Mouse (Mus musculus) myocyte (in vitro differentiated cells): ENCODE measurements at regions not wholly inside any gene's neighbourhood (a gene's known extent, or its start where the extent isn't known, plus 50 kb on each side); places are given as distances from the start of the nearest gene placed in this dataset.

ENCODE experiments used
- H3K27me3 ChIP-seq: one replicate; pipeline ENCODE4 v1.6.1; 2011; ENCODE audit not compliant: control insufficient read depth, insufficient read depth, insufficient read length
- H3K36me3 ChIP-seq: one replicate; pipeline ENCODE4 v1.6.1; 2011; ENCODE audit not compliant: control insufficient read depth, insufficient read depth
- H3K4me2 ChIP-seq: one replicate; pipeline ENCODE4 v1.6.1; 2011; ENCODE audit warnings: low read depth, control low read depth
- H3K4me3 ChIP-seq: one replicate; pipeline ENCODE4 v1.5.1; 2011; ENCODE audit warnings: mild to moderate bottlenecking, control low read depth, moderate library complexity
- H3K79me2 ChIP-seq: one replicate; pipeline ENCODE4 v1.6.1; 2011; ENCODE audit not compliant: control insufficient read depth, insufficient read depth
- H3ac ChIP-seq: one replicate; pipeline ENCODE4 v1.6.1; 2011; ENCODE audit not compliant: control insufficient read depth, insufficient read length
- CEBPB ChIP-seq: IDR thresholded peaks from 2 replicates; pipeline ENCODE4 v1.6.1; 2011; ENCODE audit warnings: mild to moderate bottlenecking, moderate library complexity; ENCODE audit not compliant: poor library complexity, insufficient read depth, severe bottlenecking
- E2F4 ChIP-seq: IDR thresholded peaks from one replicate; pipeline ENCODE4 v1.6.1; 2011; ENCODE audit warnings: mild to moderate bottlenecking, control low read depth, moderate library complexity; ENCODE audit not compliant: insufficient read depth
- MAX ChIP-seq: IDR thresholded peaks from one replicate; pipeline ENCODE4 v1.6.1; 2011; ENCODE audit warnings: low read depth, mild to moderate bottlenecking, control low read depth
- MYOD1 ChIP-seq, 3 experiments: IDR thresholded peaks; one replicate each; pipeline ENCODE4 v1.6.1; 2011; ENCODE audit warnings: control low read depth in 2 of 3, low read depth in 2 of 3, mild to moderate bottlenecking in 2 of 3, moderate library complexity in 1 of 3; ENCODE audit not compliant: insufficient read length in 2 of 3, control insufficient read depth in 1 of 3
- MYOG ChIP-seq, 3 experiments: IDR thresholded peaks; one replicate each; pipeline ENCODE4 v1.6.1; 2011; ENCODE audit warnings: control low read depth in 2 of 3, low read depth in 2 of 3, mild to moderate bottlenecking in 2 of 3; ENCODE audit not compliant: insufficient read length in 2 of 3, control insufficient read depth in 1 of 3, insufficient read depth in 1 of 3
- POLR2A ChIP-seq: IDR thresholded peaks from one replicate; pipeline ENCODE4 v1.6.1; 2011; ENCODE audit warnings: low read depth, mild to moderate bottlenecking, control low read depth, moderate library complexity; ENCODE audit not compliant: insufficient read length
- POLR2AphosphoS2 ChIP-seq: IDR thresholded peaks from one replicate; pipeline ENCODE4 v1.6.1; 2011; ENCODE audit warnings: low read depth, control low read depth; ENCODE audit not compliant: insufficient read length
- REST ChIP-seq: IDR thresholded peaks from one replicate; pipeline ENCODE4 v1.6.1; 2011; ENCODE audit warnings: mild to moderate bottlenecking, control low read depth, moderate library complexity; ENCODE audit not compliant: insufficient read depth, insufficient read length
- SRF ChIP-seq: IDR thresholded peaks from one replicate; pipeline ENCODE4 v1.6.1; 2011; ENCODE audit warnings: low read depth; ENCODE audit not compliant: control insufficient read depth, insufficient read length
- TCF12 ChIP-seq: IDR thresholded peaks from one replicate; pipeline ENCODE4 v1.6.1; 2011; ENCODE audit warnings: mild to moderate bottlenecking, control low read depth; ENCODE audit not compliant: poor library complexity, insufficient read depth, severe bottlenecking
- TCF3 ChIP-seq: IDR thresholded peaks from one replicate; pipeline ENCODE4 v1.6.1; 2011; ENCODE audit warnings: low read depth, control low read depth; ENCODE audit not compliant: insufficient read length
- USF1 ChIP-seq: IDR thresholded peaks from one replicate; pipeline ENCODE4 v1.6.1; 2011; ENCODE audit warnings: low read depth, mild to moderate bottlenecking, control low read depth, moderate library complexity

DNA sequence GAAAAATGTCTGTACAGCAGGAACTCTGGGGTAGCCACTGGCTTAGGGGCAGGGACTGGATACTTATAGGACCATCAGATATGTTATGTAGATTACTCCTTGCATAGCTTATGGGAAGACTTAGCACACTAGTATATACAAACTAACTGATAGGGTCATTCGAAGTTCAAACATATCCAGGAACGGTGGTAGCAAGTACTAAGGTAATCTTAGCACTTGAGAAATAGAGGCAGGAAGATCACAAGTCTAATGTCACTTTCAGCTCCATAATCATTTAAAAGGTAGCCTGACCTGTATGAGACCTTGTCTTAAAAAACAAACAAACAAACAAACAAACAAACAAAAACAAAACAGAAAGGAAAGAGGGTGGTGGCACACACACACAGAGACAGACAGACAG is 85.1 kb upstream of the S1pr1 start:
- Histone ChIP-seq H3K4me3 (no peak overlapping the region), H3K36me3 (no peaks in the 10 kb centered on the region), H3ac (no peak overlapping the region), H3K4me2 (no peak overlapping the region), H3K27me3 (no peaks in the 10 kb centered on the region), H3K79me2 (no peaks in the 10 kb centered on the region)
- TF ChIP-seq E2F4 = no peak
- no peak for TF ChIP-seq CEBPB
- no peak for TF ChIP-seq USF1
- no peak for TF ChIP-seq TCF12
- no peak for TF ChIP-seq MYOD1 (IDR thresholded peaks at IDR 0.05; ENCODE audit: control insufficient read depth in 1 of 3, insufficient read length in 2 of 3, low read depth in 2 of 3)
- TF ChIP-seq TCF3 = no peak
- no peak for TF ChIP-seq SRF
- TF ChIP-seq MAX = no peak
- no peak for TF ChIP-seq MYOG (IDR thresholded peaks at IDR 0.05; ENCODE audit: control insufficient read depth in 1 of 3, insufficient read depth in 1 of 3, insufficient read length in 2 of 3, low read depth in 2 of 3)
- no peak for TF ChIP-seq POLR2AphosphoS2
- no peak for TF ChIP-seq POLR2A
- no peak for TF ChIP-seq REST

DNA sequence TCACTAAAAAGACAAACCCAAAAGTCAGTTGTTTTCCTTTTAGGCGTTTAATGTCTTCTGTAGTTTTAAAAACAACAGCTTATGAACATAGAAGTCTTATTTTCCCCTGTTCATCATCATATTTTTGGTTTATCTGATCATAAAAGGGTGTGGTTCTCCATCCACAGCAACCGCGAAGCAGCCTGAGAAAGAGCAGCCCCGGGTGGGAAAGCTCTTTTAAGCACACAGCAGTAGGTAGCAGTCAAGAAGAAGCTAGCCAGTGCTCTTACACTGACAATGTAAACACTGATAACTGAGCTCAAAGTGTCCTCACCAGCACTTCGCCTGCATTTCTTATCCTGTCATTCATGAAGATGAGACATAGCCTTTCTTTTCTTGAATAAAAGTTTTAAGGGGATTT is 86.0 kb upstream of the S1pr1 start:
- Histone ChIP-seq H3K36me3 (no peaks in the 10 kb centered on the region), H3K27me3 (no peaks in the 10 kb centered on the region), H3K4me3 (no peak overlapping the region), H3K4me2 (no peak overlapping the region), H3ac (no peak overlapping the region), H3K79me2 (no peaks in the 10 kb centered on the region)
- no peak for TF ChIP-seq MYOG (IDR thresholded peaks at IDR 0.05; ENCODE audit: control insufficient read depth in 1 of 3, insufficient read depth in 1 of 3, insufficient read length in 2 of 3, low read depth in 2 of 3)
- no peak for TF ChIP-seq USF1
- TF ChIP-seq E2F4 = no peak
- no peak for TF ChIP-seq TCF3
- TF ChIP-seq POLR2AphosphoS2 = no peak
- TF ChIP-seq REST = no peak
- TF ChIP-seq POLR2A = no peak
- TF ChIP-seq CEBPB = no peak
- no peak for TF ChIP-seq TCF12
- no peak for TF ChIP-seq SRF
- TF ChIP-seq MYOD1 (IDR thresholded peaks at IDR 0.05; ENCODE audit: control insufficient read depth in 1 of 3, insufficient read length in 2 of 3, low read depth in 2 of 3) = no peak
- TF ChIP-seq MAX = no peak

DNA sequence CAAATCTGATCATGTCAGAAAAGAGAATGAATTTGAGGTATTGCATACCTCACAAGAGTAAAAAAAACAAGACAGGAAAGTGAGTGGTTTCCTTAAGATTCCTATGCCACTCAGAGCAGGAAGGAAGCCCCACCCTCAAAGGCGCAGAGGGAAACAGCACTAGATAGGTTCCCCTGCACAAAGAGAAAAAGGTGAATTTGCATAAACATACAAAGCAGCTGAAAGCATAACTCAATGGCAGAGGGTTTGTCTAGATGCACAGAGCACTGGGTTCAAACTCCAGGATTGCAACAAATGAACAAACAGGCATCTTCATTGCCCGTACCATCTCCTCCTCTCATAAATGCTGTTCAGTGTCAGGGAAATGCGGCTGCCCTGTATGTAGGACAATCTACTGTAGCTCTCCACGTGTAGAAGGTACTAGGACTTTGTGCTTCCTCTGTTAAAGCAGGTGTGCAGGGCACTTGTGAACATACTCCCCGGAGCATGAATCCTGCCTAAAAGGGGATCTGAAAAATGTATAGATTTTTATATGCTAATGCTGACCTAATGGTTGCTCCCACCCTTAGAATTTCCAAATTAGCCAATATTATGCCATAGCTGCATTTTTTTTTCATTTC is 85.9 kb upstream of the Dph5 start:
- H3K79me2 ChIP-seq = no peaks in the 10 kb centered on the region
- no peak for TF ChIP-seq MYOD1 (IDR thresholded peaks at IDR 0.05; ENCODE audit: control insufficient read depth in 1 of 3, insufficient read length in 2 of 3, low read depth in 2 of 3)
- TF ChIP-seq MYOG (IDR thresholded peaks at IDR 0.05; ENCODE audit: control insufficient read depth in 1 of 3, insufficient read depth in 1 of 3, insufficient read length in 2 of 3, low read depth in 2 of 3) = no peak
- H3K27me3 ChIP-seq = no peaks in the 10 kb centered on the region
- H3K36me3 ChIP-seq = no peaks in the 10 kb centered on the region
- no peak overlapping the region for H3K4me2 ChIP-seq
- H3K4me3 ChIP-seq = no peak overlapping the region
- H3ac ChIP-seq = no peak overlapping the region

DNA sequence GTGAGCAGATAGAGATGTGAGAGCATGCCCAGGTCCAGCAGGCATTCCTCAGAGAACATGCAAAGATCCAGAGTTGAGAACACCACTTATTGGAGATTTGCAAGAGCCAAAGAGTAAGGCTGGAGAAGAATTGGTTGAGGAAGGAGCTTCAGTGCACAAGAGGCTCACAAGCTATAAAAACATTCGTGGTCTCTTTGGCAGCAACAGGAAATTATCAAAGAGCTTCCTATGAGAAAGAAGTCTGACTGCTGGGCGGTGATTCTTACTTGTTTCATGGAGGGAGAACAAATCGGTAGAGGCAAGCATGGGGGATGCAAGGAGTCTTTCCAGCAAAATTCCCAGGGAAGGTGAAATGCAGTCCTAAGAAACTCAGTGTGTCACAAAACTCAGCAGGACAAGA is 83.0 kb upstream of the Dph5 start:
- no peaks in the 10 kb centered on the region for H3K27me3 ChIP-seq
- no peak overlapping the region for H3K4me3 ChIP-seq
- TF ChIP-seq POLR2AphosphoS2 (no peak), CEBPB (no peak), TCF3 (no peak), USF1 (no peak), MYOG (IDR thresholded peaks at IDR 0.05; ENCODE audit: control insufficient read depth in 1 of 3, insufficient read depth in 1 of 3, insufficient read length in 2 of 3, low read depth in 2 of 3) (no peak), MYOD1 (IDR thresholded peaks at IDR 0.05; ENCODE audit: control insufficient read depth in 1 of 3, insufficient read length in 2 of 3, low read depth in 2 of 3) (no peak), SRF (no peak)
- H3K79me2 ChIP-seq = no peaks in the 10 kb centered on the region
- no peak overlapping the region for H3K4me2 ChIP-seq
- no peaks in the 10 kb centered on the region for H3K36me3 ChIP-seq
- no peak overlapping the region for H3ac ChIP-seq

DNA sequence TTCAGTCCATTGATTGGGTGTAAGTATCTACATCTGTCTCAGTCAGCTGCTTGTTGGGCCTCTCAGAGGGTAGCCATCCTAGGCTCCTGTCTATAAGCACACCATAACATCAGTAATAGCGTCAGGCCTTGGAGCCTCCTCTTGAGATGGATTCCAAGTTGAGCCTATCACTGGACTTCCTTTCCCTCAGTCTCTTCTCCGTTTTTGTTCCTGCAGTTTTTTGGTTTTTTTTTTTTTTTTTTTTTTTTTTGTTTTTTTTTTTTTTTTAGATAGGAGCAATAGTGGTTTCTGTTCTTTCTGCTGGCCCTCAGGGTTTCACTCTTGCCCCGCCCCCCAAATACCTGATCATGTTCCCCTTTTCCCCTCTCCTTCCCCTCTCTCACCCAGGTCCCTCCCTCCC is 80.6 kb upstream of the Dph5 start:
- Histone ChIP-seq H3K79me2 (no peaks in the 10 kb centered on the region), H3K4me2 (no peak overlapping the region), H3K27me3 (no peaks in the 10 kb centered on the region), H3ac (no peak overlapping the region), H3K36me3 (no peaks in the 10 kb centered on the region), H3K4me3 (no peak overlapping the region)
- TF ChIP-seq MYOD1 (IDR thresholded peaks at IDR 0.05; ENCODE audit: control insufficient read depth in 1 of 3, insufficient read length in 2 of 3, low read depth in 2 of 3) = no peak
- no peak for TF ChIP-seq POLR2AphosphoS2
- no peak for TF ChIP-seq TCF3
- TF ChIP-seq MAX = no peak
- TF ChIP-seq TCF12 = no peak
- TF ChIP-seq USF1 = no peak
- TF ChIP-seq CEBPB = no peak
- no peak for TF ChIP-seq MYOG (IDR thresholded peaks at IDR 0.05; ENCODE audit: control insufficient read depth in 1 of 3, insufficient read depth in 1 of 3, insufficient read length in 2 of 3, low read depth in 2 of 3)
- TF ChIP-seq E2F4 = no peak
- TF ChIP-seq POLR2A = no peak
- TF ChIP-seq SRF = no peak
- TF ChIP-seq REST = no peak
